Mouse (Mus musculus): Measurements from ENCODE around the gene Olfr298. TPM values are rescaled to one million over a fixed set of nuclear protein-coding genes. Genes with fewer than 3 reads are reported as not detected.

The Olfr298 gene
- polyA plus RNA-seq (2021): not detected

DNA sequence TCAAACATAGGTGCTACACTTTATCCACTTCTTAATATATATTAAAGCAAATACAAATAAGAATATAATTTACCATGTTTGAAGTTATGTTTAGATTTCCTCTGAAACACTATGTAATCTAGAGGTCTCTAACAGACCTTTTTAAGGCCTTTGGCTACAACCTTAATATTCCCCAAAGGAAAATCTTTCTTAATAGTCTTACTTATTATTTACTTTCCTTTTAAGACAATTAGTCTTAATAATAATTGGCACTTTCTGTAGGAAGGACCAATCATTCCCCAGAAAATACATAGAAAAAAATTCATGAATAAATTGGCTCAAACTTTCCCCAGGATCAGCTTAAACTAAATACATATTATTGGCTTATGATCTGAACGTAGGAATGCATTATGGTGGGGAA, at the start of gene Olfr298:
Gene Olfr298, minus strand, starts transcription at position 101 of the 400 bp plus-strand sequence.
- ATAC-seq: no peak
- H3K27me3 ChIP-seq: no peaks in the 10 kb centered on the region
- in situ Hi-C loops (cut with MboI; ENCODE audit: low pct_unique_long_range_greater_than_20kb): no loop called here
- ChIA-PET CTCF (no interaction called here), POLR2A (no interaction called here)
- no peak for TF ChIP-seq CTCF (IDR thresholded peaks at IDR 0.05)
- DNase-seq (ENCODE audit: low read depth, low spot score): no peak

DNA sequence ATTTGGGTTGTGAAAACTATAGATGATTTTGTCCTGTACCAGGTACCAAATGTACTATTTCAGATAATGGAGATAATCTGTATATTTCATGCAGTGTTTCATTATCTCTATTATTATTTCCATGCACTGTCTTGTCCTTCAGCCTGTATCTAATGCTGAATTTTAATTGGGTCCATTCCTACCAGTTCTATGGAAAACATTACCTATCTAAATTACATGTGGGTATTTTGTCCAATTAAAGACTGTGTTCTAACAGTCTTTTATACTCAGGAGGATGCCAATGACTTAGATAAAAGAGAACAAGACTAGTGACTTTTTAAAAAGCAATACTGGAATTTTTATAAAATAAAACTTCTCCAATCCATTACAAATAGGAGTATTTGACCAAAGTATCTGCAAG, 27.4 kb upstream of the Olfr298 start, which contains the start of gene Olfr297:
Gene Olfr297, plus strand, starts transcription at position 301 of the 400 bp plus-strand sequence.
- CTCF ChIA-PET: no interaction called here
- no peak for ATAC-seq
- no peaks in the 10 kb centered on the region for H3K27me3 ChIP-seq
- POLR2A ChIA-PET: no interaction called here
- in situ Hi-C loops (cut with MboI; ENCODE audit: low pct_unique_long_range_greater_than_20kb): no loop called here
- TF ChIP-seq CTCF (IDR thresholded peaks at IDR 0.05): no peak
- DNase-seq (ENCODE audit: low read depth, low spot score): no peak

DNA sequence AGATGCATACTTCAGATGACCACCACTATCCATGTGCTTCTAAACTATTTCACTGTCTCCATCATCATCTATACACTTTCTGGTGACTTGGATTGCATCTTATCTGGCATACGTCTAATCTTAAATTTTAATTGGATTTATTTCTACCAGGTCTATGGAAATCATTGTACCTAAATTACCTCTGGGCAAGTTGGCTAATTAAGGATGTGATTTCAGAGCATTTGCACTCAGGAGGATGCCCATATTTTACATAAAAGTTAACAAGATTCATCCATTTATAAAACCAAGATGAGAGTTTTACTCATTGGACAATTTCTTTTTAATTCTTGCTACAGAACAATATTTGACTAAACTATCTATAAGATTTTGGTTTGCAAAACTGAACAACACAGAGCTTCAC, 32.7 kb downstream of the Olfr298 start, which contains the start of gene Olfr299:
Gene Olfr299, plus strand, starts transcription at position 301 of the 400 bp plus-strand sequence.
- in situ Hi-C loops (cut with MboI; ENCODE audit: low pct_unique_long_range_greater_than_20kb): no loop called here
- CTCF ChIA-PET: no interaction called here
- DNase-seq (ENCODE audit: low read depth, low spot score) (no peak), ATAC-seq (no peak)
- TF ChIP-seq CTCF (IDR thresholded peaks at IDR 0.05): no peak
- POLR2A ChIA-PET: no interaction called here
- no peaks in the 10 kb centered on the region for H3K27me3 ChIP-seq

Other genes starting within 250 kb of the Olfr298 start
- gene Vmn2r76, start 246.2 kb downstream of the Olfr298 start, polyA plus RNA-seq (2021): under 0.01 TPM
- not detected for gene Olfr310, start 215.3 kb downstream of the Olfr298 start, polyA plus RNA-seq (2021)
- not detected for gene Olfr309, start 178.8 kb downstream of the Olfr298 start, polyA plus RNA-seq (2021)
- not detected for gene Olfr308, start 166.9 kb downstream of the Olfr298 start, polyA plus RNA-seq (2021)
- gene Olfr307, start 154.9 kb downstream of the Olfr298 start, polyA plus RNA-seq (2021): not detected
- not detected for gene Olfr305, start 125.6 kb downstream of the Olfr298 start, polyA plus RNA-seq (2021)
- not detected for gene Olfr304, start 105.8 kb downstream of the Olfr298 start, polyA plus RNA-seq (2021)
- gene Olfr303, start 94.7 kb downstream of the Olfr298 start, polyA plus RNA-seq (2021): not detected
- not detected for gene Olfr301, start 88.6 kb downstream of the Olfr298 start, polyA plus RNA-seq (2021)
- not detected for gene Olfr299, start 32.6 kb downstream of the Olfr298 start, polyA plus RNA-seq (2021)
- not detected for gene Olfr297, start 27.5 kb upstream of the Olfr298 start, polyA plus RNA-seq (2021)
- not detected for gene Olfr295, start 91.4 kb upstream of the Olfr298 start, polyA plus RNA-seq (2021)
- not detected for gene Olfr294, start 124.2 kb upstream of the Olfr298 start, polyA plus RNA-seq (2021)
- gene Olfr293, start 156.6 kb upstream of the Olfr298 start, polyA plus RNA-seq (2021): not detected
- gene Olfr292, start 195.8 kb upstream of the Olfr298 start, polyA plus RNA-seq (2021): not detected

Data from Patski (cell line).